Mouse (Mus musculus) intestine, embryonic 15.5 days (tissue): ENCODE results near the gene BC030499. TPM values are rescaled to one million over a fixed set of nuclear protein-coding genes. Genes with fewer than 3 reads are reported as not detected.

ENCODE experiments used
- ATAC-seq: fragments of 200-750 bp; cut with Nextera tagmentation; 2 replicates; pipeline ENCODE4 v1.8.0; 2017; ENCODE audit warnings: moderate TSS enrichment, moderate library complexity
- H3K27ac ChIP-seq: fragments of 300-500 bp; sonication (generic); 2 replicates; pipeline ENCODE4 v1.5.1; 2015; ENCODE audit warnings: mild to moderate bottlenecking, inconsistent platforms
- H3K27me3 ChIP-seq: fragments of 300-500 bp; sonication (generic); replicated peaks from 2 replicates; pipeline ENCODE4 v1.6.1; 2015; ENCODE audit warnings: inconsistent platforms
- H3K36me3 ChIP-seq: fragments of 300-500 bp; sonication (generic); 2 replicates; pipeline ENCODE4 v1.6.1; 2015; ENCODE audit warnings: inconsistent platforms
- H3K4me1 ChIP-seq: fragments of 300-500 bp; sonication (generic); replicated peaks from 2 replicates; pipeline ENCODE4 v1.6.1; 2015; ENCODE audit warnings: inconsistent platforms
- H3K4me2 ChIP-seq: fragments of 300-500 bp; sonication (generic); replicated peaks from 2 replicates; pipeline ENCODE4 v1.6.1; 2015; ENCODE audit warnings: mild to moderate bottlenecking, inconsistent platforms
- H3K4me3 ChIP-seq: fragments of 300-500 bp; sonication (generic); replicated peaks from 2 replicates; pipeline ENCODE4 v1.5.1; 2015; ENCODE audit warnings: inconsistent platforms
- H3K9ac ChIP-seq: fragments of 300-500 bp; sonication (generic); 2 replicates; pipeline ENCODE4 v1.6.1; 2015; ENCODE audit warnings: inconsistent platforms
- H3K9me3 ChIP-seq: fragments of 300-500 bp; sonication (generic); 2 replicates; pipeline ENCODE4 v1.6.1; 2016; ENCODE audit warnings: inconsistent platforms
- WGBS: fragments of 180-500 bp; shearing (Covaris S2); methylation state at CpG from one replicate; pipeline ENCODE4 v1.1.7; 2015; 5-methylcytosine and 5-hydroxymethylcytosine counted together
- polyA plus RNA-seq: library from polyadenylated mRNA; unstranded; fragments of >200 nt; fragmentation: Nextera tagmentation; extraction: Ambion mirVana; gene quantifications from 2 replicates; pipeline ENCODE4 v1.2.1, GENCODE M21; 2015

The BC030499 gene
- polyA plus RNA-seq: 0.16 and 0.33 TPM in 2 replicates

GRCm38 (mm10) chr11:78290654-78291053, at the start of gene BC030499:
Gene BC030499 (plus strand): TSS chr11:78290841.
- no peaks in the 10 kb centered on the region for H3K27me3 ChIP-seq
- no peak for ATAC-seq
- H3K9me3 ChIP-seq: no peaks in the 10 kb centered on the region
- peaks cover 32% of the 10 kb centered on the region for H3K36me3 ChIP-seq
- H3K9ac ChIP-seq: no peak within 1 kb of the TSS
- no peak within 1 kb of the TSS for H3K27ac ChIP-seq
- no peak within 1 kb of the TSS for H3K4me3 ChIP-seq
- WGBS: 89% methylated on average over 4 of the region's 4 CpGs
- H3K4me2 ChIP-seq: no peak within 1 kb of the TSS
- H3K4me1 ChIP-seq: no peaks in the 10 kb centered on the region

GRCm38 (mm10) chr11:78245261-78245626, 45.4 kb upstream of the BC030499 start:
- H3K9ac ChIP-seq: peak overlapping the region; percentile 93
- peak overlapping the region; percentile 96 for H3K27ac ChIP-seq
- no peaks in the 10 kb centered on the region for H3K27me3 ChIP-seq
- peak overlapping the region; percentile 92 for H3K4me3 ChIP-seq
- H3K4me1 ChIP-seq: peaks cover 19% of the 10 kb centered on the region
- peaks cover 3% of the 10 kb centered on the region for H3K36me3 ChIP-seq
- ATAC-seq: no peak
- H3K9me3 ChIP-seq: no peaks in the 10 kb centered on the region
- peak overlapping the region; percentile 71 for H3K4me2 ChIP-seq
- under 1% methylated on average over 19 of the region's 19 CpGs for WGBS

GRCm38 (mm10) chr11:78245627-78246317, 44.9 kb upstream of the BC030499 start, which contains the start of the genes Sdf2 and Supt6:
Gene Sdf2 (plus strand): TSS chr11:78245746.
Gene Supt6 (minus strand): TSS chr11:78245987.
- H3K4me3 ChIP-seq: peak within 1 kb of the TSS; percentile 92
- under 1% methylated on average over 50 of the region's 50 CpGs for WGBS
- H3K27ac ChIP-seq: peak within 1 kb of the TSS; percentile 96

GRCm38 (mm10) chr11:78246318-78247011, 44.2 kb upstream of the BC030499 start:
- Histone ChIP-seq H3K4me3 (peak overlapping the region; percentile 92), H3K27me3 (no peaks in the 10 kb centered on the region), H3K36me3 (0 out of 2 replicates have a peak, but pooled peaks cover 3% of the 10 kb centered on the region), H3K4me2 (peak overlapping the region; percentile 71), H3K27ac (peak overlapping the region; percentile 96), H3K9me3 (no peaks in the 10 kb centered on the region), H3K9ac (0 out of 2 replicates have a peak overlapping the region, but pooled peaks have one; percentile 93), H3K4me1 (peaks cover 19% of the 10 kb centered on the region)
- ATAC-seq: no peak
- 39% methylated on average over 7 of the region's 7 CpGs for WGBS

More at GRCm38 (mm10) chr11:78245627-78246317, 44.9 kb upstream of the BC030499 start, which contains the start of the genes Sdf2 and Supt6:
- peak within 1 kb of the TSS; percentile 71 for H3K4me2 ChIP-seq
- H3K36me3 ChIP-seq: no peaks in the 10 kb centered on the region
- no peaks in the 10 kb centered on the region for H3K27me3 ChIP-seq
- H3K4me1 ChIP-seq: peaks cover 19% of the 10 kb centered on the region
- H3K9ac ChIP-seq: peak within 1 kb of the TSS; percentile 93
- ATAC-seq: peak; percentile 94
- no peaks in the 10 kb centered on the region for H3K9me3 ChIP-seq

- no peak overlapping the region for H3K27ac ChIP-seq
- 0 out of 2 replicates have a peak, but pooled peaks cover 3% of the 10 kb centered on the region for H3K36me3 ChIP-seq
- 0 out of 2 replicates have a peak, but pooled peaks have one; percentile 13 for ATAC-seq
- peak overlapping the region; percentile 71 for H3K4me2 ChIP-seq
- no peak overlapping the region for H3K9ac ChIP-seq
- H3K4me3 ChIP-seq: 0 out of 2 replicates have a peak overlapping the region, but pooled peaks have one; percentile 14
- H3K27me3 ChIP-seq: no peaks in the 10 kb centered on the region
- H3K4me1 ChIP-seq: peaks cover 19% of the 10 kb centered on the region
- no peaks in the 10 kb centered on the region for H3K9me3 ChIP-seq
- 46% methylated on average over 3 of the region's 3 CpGs for WGBS
Measured at GRCm38 (mm10) chr11:78247012-78247348, 43.7 kb upstream of the BC030499 start.

- no peaks in the 10 kb centered on the region for H3K9me3 ChIP-seq
- WGBS: 68% methylated on average over 4 of the region's 4 CpGs
Measured at GRCm38 (mm10) chr11:78247727-78248140, 42.9 kb upstream of the BC030499 start.

GRCm38 (mm10) chr11:78256618-78257017, 34.0 kb upstream of the BC030499 start:
- 0 out of 2 replicates have a peak, but pooled peaks cover 3% of the 10 kb centered on the region for H3K27me3 ChIP-seq
- no peak for ATAC-seq
- 94% methylated on average over 1 of the region's 1 CpGs for WGBS
- no peak overlapping the region for H3K4me2 ChIP-seq
- H3K27ac ChIP-seq: no peak overlapping the region
- H3K9ac ChIP-seq: no peak overlapping the region
- no peak overlapping the region for H3K4me3 ChIP-seq
- peaks cover 9% of the 10 kb centered on the region for H3K36me3 ChIP-seq
- no peaks in the 10 kb centered on the region for H3K9me3 ChIP-seq
- H3K4me1 ChIP-seq: no peaks in the 10 kb centered on the region

More at GRCm38 (mm10) chr11:78247727-78248140, 42.9 kb upstream of the BC030499 start:
- Histone ChIP-seq H3K4me2 (0 out of 2 replicates have a peak overlapping the region, but pooled peaks have one; percentile 7), H3K4me3 (no peak overlapping the region), H3K9ac (no peak overlapping the region), H3K36me3 (peaks cover 5% of the 10 kb centered on the region; the same call in 1 of the 2 replicates), H3K27me3 (no peaks in the 10 kb centered on the region), H3K4me1 (peaks cover 19% of the 10 kb centered on the region), H3K27ac (no peak overlapping the region)
- ATAC-seq: no peak

- Histone ChIP-seq H3K4me1 (no peaks in the 10 kb centered on the region), H3K27ac (no peak overlapping the region), H3K4me2 (peak overlapping the region; percentile 54), H3K4me3 (peak overlapping the region; percentile 93; the same call in 1 of the 2 replicates), H3K27me3 (0 out of 2 replicates have a peak, but pooled peaks cover 3% of the 10 kb centered on the region), H3K9ac (no peak overlapping the region), H3K9me3 (no peaks in the 10 kb centered on the region), H3K36me3 (peaks cover 9% of the 10 kb centered on the region)
- ATAC-seq: peak; percentile 5
- WGBS: 95% methylated on average over 2 of the region's 2 CpGs
Measured at GRCm38 (mm10) chr11:78260489-78261258, 30.0 kb upstream of the BC030499 start.

GRCm38 (mm10) chr11:78261380-78262352, 29.0 kb upstream of the BC030499 start, which contains the start of gene 2610507B11Rik:
Gene 2610507B11Rik (plus strand): TSS chr11:78261752.
- under 1% methylated on average over 115 of the region's 115 CpGs for WGBS
- peak within 1 kb of the TSS; percentile 63 for H3K4me2 ChIP-seq
- peak; percentile 97 for ATAC-seq

GRCm38 (mm10) chr11:78262550-78262949, 28.1 kb upstream of the BC030499 start:
- ATAC-seq: no peak
- H3K4me2 ChIP-seq: peak overlapping the region; percentile 63
- 4% methylated on average over 8 of the region's 8 CpGs for WGBS
- H3K27me3 ChIP-seq: 0 out of 2 replicates have a peak, but pooled peaks cover 3% of the 10 kb centered on the region
- peak overlapping the region; percentile 93 for H3K4me3 ChIP-seq
- H3K9me3 ChIP-seq: no peaks in the 10 kb centered on the region
- no peak overlapping the region for H3K27ac ChIP-seq
- H3K4me1 ChIP-seq: no peaks in the 10 kb centered on the region
- peaks cover 21% of the 10 kb centered on the region for H3K36me3 ChIP-seq
- H3K9ac ChIP-seq: peak overlapping the region; percentile 91; the same call in 1 of the 2 replicates

More at GRCm38 (mm10) chr11:78261380-78262352, 29.0 kb upstream of the BC030499 start, which contains the start of gene 2610507B11Rik:
- H3K4me3 ChIP-seq: peak within 1 kb of the TSS; percentile 93
- H3K9me3 ChIP-seq: no peaks in the 10 kb centered on the region
- no peaks in the 10 kb centered on the region for H3K4me1 ChIP-seq
- 0 out of 2 replicates have a peak, but pooled peaks cover 3% of the 10 kb centered on the region for H3K27me3 ChIP-seq
- H3K36me3 ChIP-seq: peaks cover 17% of the 10 kb centered on the region
- H3K27ac ChIP-seq: peak within 1 kb of the TSS; percentile 83
- H3K9ac ChIP-seq: peak within 1 kb of the TSS; percentile 91
